Mouse (Mus musculus) C2C12 (cell line): ENCODE measurements around the gene Ubiad1. TPM values are rescaled to one million over a fixed set of nuclear protein-coding genes. Genes with fewer than 3 reads are reported as not detected.

Experiments
- H3K27me3 ChIP-seq: one replicate; pipeline ENCODE4 v1.6.1; 2011; ENCODE audit not compliant: control insufficient read depth, insufficient read depth, insufficient read length
- H3K36me3 ChIP-seq: one replicate; pipeline ENCODE4 v1.6.1; 2011; ENCODE audit not compliant: control insufficient read depth, insufficient read depth
- H3K4me3 ChIP-seq: one replicate; pipeline ENCODE4 v1.5.1; 2011; ENCODE audit warnings: mild to moderate bottlenecking, control low read depth; ENCODE audit not compliant: poor library complexity, insufficient read depth, severe bottlenecking
- H3K79me2 ChIP-seq: one replicate; pipeline ENCODE4 v1.6.1; 2011; ENCODE audit not compliant: control insufficient read depth, insufficient read depth
- H3K79me3 ChIP-seq: one replicate; pipeline ENCODE4 v1.6.1; 2011; ENCODE audit warnings: low read depth, control low read depth
- H3ac ChIP-seq: one replicate; pipeline ENCODE3; 2011; ENCODE audit warnings: low read depth; ENCODE audit not compliant: control insufficient read depth, insufficient read length
- CEBPB ChIP-seq: IDR thresholded peaks from one replicate; pipeline ENCODE4 v1.6.1; 2011; ENCODE audit warnings: low read depth, mild to moderate bottlenecking, control low read depth, moderate library complexity
- CTCF ChIP-seq: IDR thresholded peaks from one replicate; pipeline ENCODE4 v1.5.1; 2011; ENCODE audit not compliant: control insufficient read depth, insufficient read depth, insufficient read length
- FOSL1 ChIP-seq: IDR thresholded peaks from one replicate; pipeline ENCODE4 v1.8.0; 2011; ENCODE audit warnings: mild to moderate bottlenecking, low read length; ENCODE audit not compliant: poor library complexity, insufficient read depth, severe bottlenecking
- MAX ChIP-seq: IDR thresholded peaks from one replicate; pipeline ENCODE4 v1.6.1; 2011; ENCODE audit warnings: mild to moderate bottlenecking, control low read depth
- MYOD1 ChIP-seq: IDR thresholded peaks from one replicate; pipeline ENCODE4 v1.6.1; 2011; ENCODE audit warnings: low read depth; ENCODE audit not compliant: control insufficient read depth, insufficient read length
- MYOG ChIP-seq: IDR thresholded peaks from one replicate; pipeline ENCODE4 v1.6.1; 2011; ENCODE audit not compliant: control insufficient read depth, insufficient read length; ENCODE audit errors: extremely low read depth
- USF1 ChIP-seq: IDR thresholded peaks from one replicate; pipeline ENCODE4 v1.6.1; 2011; ENCODE audit warnings: low read depth, mild to moderate bottlenecking, control low read depth, moderate library complexity
- polyA plus RNA-seq: library from polyadenylated mRNA; unstranded; fragments of >200 nt; fragmentation: generic; extraction: Trizol; gene quantifications from one replicate; pipeline ENCODE4 v1.2.1, GENCODE M21; 2012; ENCODE audit warnings: missing spikeins

Ubiad1 gene
- polyA plus RNA-seq, 1 experiment = 19.7 TPM

GRCm38 (mm10) chr4:148463208-148463960 is 18.8 kb upstream of the Ubiad1 start:
- no peaks in the 10 kb centered on the region for H3K79me2 ChIP-seq
- TF ChIP-seq CEBPB = peak; percentile 56
- no peak for TF ChIP-seq FOSL1
- no peak for TF ChIP-seq MYOG

GRCm38 (mm10) chr4:148462717-148463116 is 18.1 kb upstream of the Ubiad1 start:
- Histone ChIP-seq H3K79me2 (no peaks in the 10 kb centered on the region), H3ac (no peak overlapping the region), H3K27me3 (no peaks in the 10 kb centered on the region), H3K79me3 (no peaks in the 10 kb centered on the region), H3K36me3 (peaks cover 44% of the 10 kb centered on the region), H3K4me3 (no peak overlapping the region)
- TF ChIP-seq CTCF (no peak), FOSL1 (no peak), MYOG (no peak), USF1 (no peak), MYOD1 (no peak), CEBPB (no peak), MAX (no peak)

More at GRCm38 (mm10) chr4:148463208-148463960, 18.8 kb upstream of the Ubiad1 start:
- no peak overlapping the region for H3ac ChIP-seq
- no peaks in the 10 kb centered on the region for H3K27me3 ChIP-seq
- H3K36me3 ChIP-seq = peaks cover 45% of the 10 kb centered on the region
- H3K79me3 ChIP-seq = no peaks in the 10 kb centered on the region
- no peak overlapping the region for H3K4me3 ChIP-seq

DNA sequence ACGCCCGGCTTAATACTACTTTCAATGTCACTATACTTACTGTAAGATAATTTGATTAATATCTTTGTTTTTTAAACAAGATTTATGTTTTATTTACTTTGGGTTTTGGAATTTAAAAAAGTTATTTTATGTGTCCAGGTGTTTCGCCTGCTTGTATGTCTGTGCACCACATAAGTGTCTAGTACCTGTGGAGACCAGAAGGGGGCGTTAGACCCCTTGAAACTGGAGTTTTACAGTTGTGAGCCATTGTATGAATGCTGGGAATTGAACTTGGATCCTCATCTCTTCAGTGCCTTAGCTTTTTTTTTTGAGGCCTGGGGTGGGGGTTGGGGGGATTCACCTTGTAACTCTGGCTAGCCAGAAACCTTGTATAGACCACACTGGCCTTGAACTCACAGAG is 17.2 kb upstream of the Ubiad1 start:
- Histone ChIP-seq H3K36me3 (peaks cover 41% of the 10 kb centered on the region), H3K4me3 (no peak overlapping the region), H3K79me2 (no peaks in the 10 kb centered on the region), H3K27me3 (no peaks in the 10 kb centered on the region), H3ac (no peak overlapping the region), H3K79me3 (no peaks in the 10 kb centered on the region)
- TF ChIP-seq FOSL1 = no peak
- no peak for TF ChIP-seq CEBPB
- TF ChIP-seq MYOD1 = no peak
- TF ChIP-seq MAX = no peak
- TF ChIP-seq MYOG = no peak
- no peak for TF ChIP-seq CTCF
- no peak for TF ChIP-seq USF1

- TF ChIP-seq CTCF (no peak), MYOG (no peak), FOSL1 (no peak)
- Histone ChIP-seq H3K27me3 (no peaks in the 10 kb centered on the region), H3K36me3 (peaks cover 38% of the 10 kb centered on the region), H3K4me3 (no peak overlapping the region), H3K79me3 (no peaks in the 10 kb centered on the region), H3K79me2 (no peaks in the 10 kb centered on the region), H3ac (no peak overlapping the region)
Observed at GRCm38 (mm10) chr4:148460656-148461284, 16.2 kb upstream of the Ubiad1 start.

- H3K36me3 ChIP-seq = peaks cover 32% of the 10 kb centered on the region
- peaks cover 4% of the 10 kb centered on the region for H3K79me3 ChIP-seq
- H3K27me3 ChIP-seq = no peaks in the 10 kb centered on the region
- no peak overlapping the region for H3ac ChIP-seq
- H3K79me2 ChIP-seq = peaks cover 6% of the 10 kb centered on the region
- no peak for TF ChIP-seq USF1
- no peak for TF ChIP-seq MAX
- no peak for TF ChIP-seq FOSL1
- TF ChIP-seq MYOD1 = no peak
- TF ChIP-seq MYOG = no peak
- TF ChIP-seq CEBPB = no peak
- no peak for TF ChIP-seq CTCF
- no peak overlapping the region for H3K4me3 ChIP-seq
Observed at GRCm38 (mm10) chr4:148455477-148456025, 11.0 kb upstream of the Ubiad1 start.

- Histone ChIP-seq H3K79me3 (peaks cover 18% of the 10 kb centered on the region), H3ac (no peak overlapping the region), H3K27me3 (no peaks in the 10 kb centered on the region), H3K79me2 (peaks cover 25% of the 10 kb centered on the region), H3K4me3 (no peak overlapping the region), H3K36me3 (peaks cover 27% of the 10 kb centered on the region)
- TF ChIP-seq MAX (no peak), MYOG (no peak), CTCF (no peak), CEBPB (no peak), FOSL1 (no peak), MYOD1 (no peak), USF1 (no peak)
Observed at GRCm38 (mm10) chr4:148453707-148454106, 9.1 kb upstream of the Ubiad1 start.
